Mouse (Mus musculus): ENCODE measurements around the gene Mbnl2.

DNA sequence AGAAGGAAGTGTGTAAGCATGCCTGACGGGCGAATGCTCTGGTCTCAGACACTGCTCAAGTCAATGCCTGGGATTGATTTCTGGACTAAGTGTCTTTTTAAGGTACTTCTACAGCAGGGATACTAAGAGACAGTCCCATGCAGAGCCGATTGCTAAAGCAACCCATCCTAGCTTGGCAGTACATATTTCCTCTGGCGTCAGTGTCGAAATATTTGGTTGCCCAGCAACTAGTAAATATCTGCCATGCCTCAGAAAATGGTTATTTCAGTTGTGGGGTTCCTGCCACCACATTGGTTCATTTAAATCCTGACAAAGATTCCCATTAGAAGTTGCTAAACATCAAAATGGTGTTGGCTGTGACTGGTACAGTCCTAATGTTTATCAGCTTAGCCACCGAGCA is 66.4 kb downstream of the Mbnl2 start:
- TF ChIP-seq POLR2A (IDR thresholded peaks at IDR 0.05; ENCODE audit: low read depth, low read length) (no peak), CTCF (IDR thresholded peaks at IDR 0.05; ENCODE audit: extremely low read depth, insufficient read length, insufficient replicate concordance, low read depth, low read length) (no peak)

Measured in small intestine, adult 2 months (tissue).